Mouse (Mus musculus) stomach, embryonic 14.5 days (tissue): Measurements from ENCODE around the gene Palmd. TPM values are rescaled to one million over a fixed set of nuclear protein-coding genes. Genes with fewer than 3 reads are reported as not detected.

Experiments used
- ATAC-seq: fragments of 200-750 bp; cut with Nextera tagmentation; 2 replicates; pipeline ENCODE4 v1.8.0; 2017; ENCODE audit warnings: low read depth, moderate TSS enrichment; ENCODE audit not compliant: insufficient number of reproducible peaks, insufficient read depth, low FRiP score
- H3K27ac ChIP-seq: fragments of 300-500 bp; sonication (generic); 2 replicates; pipeline ENCODE4 v1.5.1; 2014; ENCODE audit warnings: mild to moderate bottlenecking, low read length, moderate library complexity, mixed read lengths
- H3K27me3 ChIP-seq: fragments of 300-500 bp; sonication (generic); 2 replicates; pipeline ENCODE4 v1.6.1; 2014; ENCODE audit warnings: low read length, control low read depth, mixed read lengths; ENCODE audit not compliant: control insufficient read depth, insufficient read depth
- H3K36me3 ChIP-seq: fragments of 300-500 bp; sonication (generic); 2 replicates; pipeline ENCODE4 v1.6.1; 2014; ENCODE audit warnings: mild to moderate bottlenecking, control low read depth, low read length, moderate library complexity, mixed read lengths; ENCODE audit not compliant: control insufficient read depth, insufficient read depth
- H3K4me1 ChIP-seq: fragments of 300-500 bp; sonication (generic); 2 replicates; pipeline ENCODE4 v1.6.1; 2014; ENCODE audit warnings: low read length, control low read depth, mixed read lengths; ENCODE audit not compliant: control insufficient read depth, insufficient read depth
- H3K4me2 ChIP-seq: fragments of 300-500 bp; sonication (generic); replicated peaks from 2 replicates; pipeline ENCODE4 v1.6.1; 2014; ENCODE audit warnings: low read depth, low read length, control low read depth
- H3K4me3 ChIP-seq: fragments of 300-500 bp; sonication (generic); 2 replicates; pipeline ENCODE4 v1.5.1; 2014; ENCODE audit warnings: low read depth, low read length, control low read depth
- H3K9ac ChIP-seq: fragments of 300-500 bp; sonication (generic); replicated peaks from 2 replicates; pipeline ENCODE4 v1.6.1; 2014; ENCODE audit warnings: low read depth, mild to moderate bottlenecking, control low read depth, low read length, moderate library complexity, mixed read lengths
- H3K9me3 ChIP-seq: fragments of 300-500 bp; sonication (generic); 2 replicates; pipeline ENCODE4 v1.6.1; 2016; ENCODE audit warnings: low read depth, low read length, control low read depth; ENCODE audit not compliant: control insufficient read depth
- WGBS: fragments of 180-500 bp; shearing (Covaris S2); extraction: QIAGEN DNeasy Blood & Tissue Kit; methylation state at CpG from one replicate; pipeline ENCODE4 v1.1.7; 2014; 5-methylcytosine and 5-hydroxymethylcytosine counted together
- polyA plus RNA-seq: library from polyadenylated mRNA; unstranded; fragments of >200 nt; fragmentation: Nextera tagmentation; extraction: Ambion mirVana; gene quantifications from 2 replicates; pipeline ENCODE4 v1.2.1, GENCODE M21; 2014

The Palmd gene
- polyA plus RNA-seq, 1 experiment from 2014 or later: 5.7 TPM

DNA sequence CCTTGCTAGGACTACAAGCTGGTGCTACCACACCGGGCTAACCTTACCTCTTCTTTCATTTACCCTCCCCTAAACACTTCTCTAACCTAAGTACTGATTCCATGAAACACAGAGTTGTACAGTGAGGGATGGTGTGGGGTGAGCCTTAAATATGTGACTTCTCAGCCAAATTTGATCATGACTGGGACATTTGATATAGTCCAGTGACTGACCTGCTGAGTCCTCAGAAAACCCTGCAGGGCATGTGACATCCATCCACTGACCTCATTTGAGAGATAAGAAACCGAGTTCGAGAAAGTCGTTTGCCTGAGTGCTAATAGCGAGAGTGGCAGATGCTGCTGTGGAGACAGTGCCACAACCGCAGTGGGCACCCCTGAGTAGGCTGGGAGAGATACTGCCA is 54.4 kb downstream of the Palmd start:
- no peak overlapping the region for H3K4me3 ChIP-seq
- H3K9me3 ChIP-seq: no peaks in the 10 kb centered on the region
- H3K27me3 ChIP-seq: no peaks in the 10 kb centered on the region
- WGBS: 90% methylated on average over 6 of the region's 6 CpGs
- H3K36me3 ChIP-seq: no peaks in the 10 kb centered on the region
- H3K27ac ChIP-seq: no peak overlapping the region
- H3K4me1 ChIP-seq: no peaks in the 10 kb centered on the region
- H3K4me2 ChIP-seq: no peak overlapping the region
- H3K9ac ChIP-seq: no peak overlapping the region
- no peak for ATAC-seq

DNA sequence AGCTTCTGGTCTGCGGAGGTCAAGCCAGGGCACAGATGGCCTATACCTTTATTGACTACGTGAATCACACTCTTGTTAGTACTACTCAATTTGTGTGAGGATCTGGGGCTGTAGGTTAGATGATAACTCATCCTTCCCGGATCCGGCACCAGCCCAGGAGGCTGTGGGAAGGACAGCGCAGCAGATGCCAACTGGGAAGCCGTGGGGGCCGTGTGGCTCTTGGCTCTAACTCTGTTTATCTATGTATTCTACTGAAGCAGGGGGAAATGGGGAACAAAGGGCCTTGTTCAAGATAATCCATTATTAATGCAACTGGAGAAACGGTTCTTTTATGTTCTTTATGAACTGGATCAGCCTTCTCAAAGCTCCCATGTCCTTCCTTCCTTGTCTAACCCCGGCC is 62.2 kb downstream of the Palmd start:
- Histone ChIP-seq H3K4me3 (no peak overlapping the region), H3K9ac (no peak overlapping the region), H3K9me3 (no peaks in the 10 kb centered on the region), H3K4me1 (no peaks in the 10 kb centered on the region), H3K27ac (no peak overlapping the region), H3K27me3 (no peaks in the 10 kb centered on the region), H3K36me3 (no peaks in the 10 kb centered on the region), H3K4me2 (no peak overlapping the region)
- ATAC-seq: no peak
- WGBS: 76% methylated on average over 9 of the region's 9 CpGs

DNA sequence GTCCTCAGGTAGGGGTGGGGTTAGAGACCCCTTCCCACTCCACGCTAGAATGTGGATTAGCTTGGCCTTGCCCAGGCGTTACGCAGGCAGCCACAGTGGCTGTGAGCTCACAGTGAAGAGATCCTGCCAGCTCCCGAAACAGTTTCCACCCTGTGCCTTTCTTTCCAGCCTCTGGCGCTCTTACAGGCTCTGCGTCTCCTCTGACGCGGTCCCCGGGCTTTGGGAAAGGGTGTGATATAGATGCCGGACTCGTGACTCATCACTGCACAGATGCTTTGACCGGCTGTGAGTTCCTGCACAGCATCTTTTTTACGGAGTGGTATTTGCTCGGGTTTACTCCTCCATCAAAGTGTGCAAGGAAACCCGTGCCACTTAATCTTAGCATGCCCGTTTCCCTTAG is 62.9 kb downstream of the Palmd start:
- WGBS: 88% methylated on average over 16 of the region's 16 CpGs
- ATAC-seq: no peak; the same call in 1 of the 2 replicates
- H3K27ac ChIP-seq: no peak overlapping the region
- no peaks in the 10 kb centered on the region for H3K36me3 ChIP-seq
- H3K4me3 ChIP-seq: no peak overlapping the region
- H3K9ac ChIP-seq: no peak overlapping the region
- H3K27me3 ChIP-seq: no peaks in the 10 kb centered on the region
- no peaks in the 10 kb centered on the region for H3K4me1 ChIP-seq
- H3K9me3 ChIP-seq: no peaks in the 10 kb centered on the region
- no peak overlapping the region for H3K4me2 ChIP-seq

DNA sequence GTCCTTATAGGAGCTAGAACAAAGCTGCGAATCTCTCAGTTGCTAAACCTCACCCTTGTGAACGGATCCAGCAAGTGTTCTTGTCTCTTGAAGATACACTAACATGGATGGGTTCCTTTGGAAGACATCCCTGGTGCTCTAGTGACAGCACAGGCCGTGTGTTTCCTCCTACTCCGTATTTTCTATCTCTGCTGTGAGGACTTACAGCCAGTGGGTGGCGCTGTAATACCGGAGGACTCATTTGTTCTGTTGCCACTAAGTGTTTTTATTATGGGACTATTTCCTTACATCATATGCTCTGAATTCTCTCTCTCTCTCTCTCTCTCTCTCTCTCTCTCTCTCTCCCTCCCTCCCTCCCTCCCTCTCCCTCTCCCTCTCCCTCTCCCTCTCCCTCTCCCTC is 64.6 kb downstream of the Palmd start:
- no peaks in the 10 kb centered on the region for H3K4me1 ChIP-seq
- WGBS: 21% methylated on average over 6 of the region's 6 CpGs
- no peak overlapping the region for H3K9ac ChIP-seq
- H3K27ac ChIP-seq: no peak overlapping the region
- H3K4me2 ChIP-seq: no peak overlapping the region
- no peak; the same call in 1 of the 2 replicates for ATAC-seq
- no peaks in the 10 kb centered on the region for H3K36me3 ChIP-seq
- H3K27me3 ChIP-seq: no peaks in the 10 kb centered on the region
- H3K4me3 ChIP-seq: no peak overlapping the region
- H3K9me3 ChIP-seq: no peaks in the 10 kb centered on the region

DNA sequence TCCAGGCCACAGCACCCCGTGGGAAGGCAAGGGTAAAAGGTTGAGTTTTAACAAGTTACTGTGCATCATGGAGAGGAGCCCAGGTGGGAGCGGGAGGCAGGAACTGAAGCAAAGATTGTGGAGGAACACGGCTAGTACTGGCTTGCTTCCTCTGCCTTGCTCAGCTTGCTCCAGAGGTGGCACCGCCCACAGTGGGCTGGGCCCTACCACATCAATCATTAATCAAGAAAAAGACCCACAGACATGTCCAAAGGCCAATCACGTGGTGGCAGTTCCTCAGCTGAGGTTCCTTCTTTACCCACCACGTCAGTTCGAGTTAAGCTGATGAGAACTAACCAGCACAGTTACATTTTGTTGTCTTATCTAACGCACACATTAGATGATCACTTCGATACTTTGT is 75.9 kb downstream of the Palmd start:
- Histone ChIP-seq H3K27ac (no peak overlapping the region), H3K9me3 (no peaks in the 10 kb centered on the region), H3K27me3 (no peaks in the 10 kb centered on the region), H3K4me2 (no peak overlapping the region), H3K36me3 (no peaks in the 10 kb centered on the region), H3K4me3 (no peak overlapping the region), H3K4me1 (no peaks in the 10 kb centered on the region), H3K9ac (no peak overlapping the region)
- 73% methylated on average over 9 of the region's 9 CpGs for WGBS
- no peak for ATAC-seq

DNA sequence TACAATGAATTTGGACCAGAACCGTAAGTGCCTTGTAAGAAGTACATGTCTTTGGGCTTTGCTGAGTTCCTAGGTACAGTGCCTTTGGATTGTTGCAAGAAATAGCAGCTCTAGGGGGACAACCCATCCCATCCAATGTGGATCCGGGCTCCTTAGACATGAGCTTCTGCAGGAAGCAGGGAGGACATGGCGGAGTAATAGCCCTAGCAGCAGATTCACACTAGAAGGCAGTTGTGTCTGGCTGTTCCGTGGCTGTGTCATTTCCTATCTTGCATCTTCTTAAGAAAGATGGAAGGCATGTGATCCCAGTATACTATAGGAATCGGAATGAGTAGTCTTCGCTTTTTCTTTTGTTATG is 76.6 kb downstream of the Palmd start:
- H3K4me2 ChIP-seq: no peak overlapping the region
- no peak overlapping the region for H3K27ac ChIP-seq
- no peaks in the 10 kb centered on the region for H3K36me3 ChIP-seq
- H3K4me3 ChIP-seq: no peak overlapping the region
- 89% methylated on average over 6 of the region's 6 CpGs for WGBS
- no peak overlapping the region for H3K9ac ChIP-seq
- H3K4me1 ChIP-seq: no peaks in the 10 kb centered on the region
- no peaks in the 10 kb centered on the region for H3K27me3 ChIP-seq
- no peaks in the 10 kb centered on the region for H3K9me3 ChIP-seq
- ATAC-seq: no peak

DNA sequence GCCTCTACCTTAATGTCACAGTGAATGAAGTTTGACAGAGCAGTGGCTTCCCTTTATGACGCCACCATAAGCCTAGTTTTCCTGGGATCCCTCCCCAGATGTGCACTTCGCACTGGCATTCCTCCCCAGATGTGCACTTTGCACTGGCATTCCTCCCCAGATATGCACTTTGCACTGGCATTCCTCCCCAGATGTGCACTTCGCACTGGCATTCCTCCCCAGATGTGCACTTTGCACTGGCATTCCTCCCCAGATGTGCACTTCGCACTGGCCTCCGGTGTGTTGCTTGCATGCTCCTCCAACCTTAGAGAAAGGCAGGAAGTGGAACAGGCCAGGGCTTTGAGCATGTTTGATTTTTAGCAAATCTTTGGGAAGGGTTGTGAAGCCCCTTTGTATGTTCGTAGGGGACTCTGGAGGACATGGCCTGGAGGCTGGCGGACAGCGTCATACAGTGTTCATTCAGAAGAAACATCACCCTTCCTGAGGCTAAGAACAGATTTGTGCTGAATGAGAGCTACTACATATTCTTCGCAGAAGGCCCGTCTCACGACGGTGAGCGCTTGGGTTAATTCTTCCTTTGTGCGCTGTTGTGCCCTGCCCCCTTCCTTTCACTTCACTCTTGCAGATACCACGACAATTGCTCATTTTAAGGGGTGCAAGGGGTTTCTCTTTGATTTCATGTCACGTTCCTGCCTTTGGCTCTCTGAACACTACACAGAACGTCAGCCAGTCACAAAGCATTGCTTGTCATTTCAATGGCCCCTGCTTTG is 77.2 kb downstream of the Palmd start:
- Histone ChIP-seq H3K36me3 (no peaks in the 10 kb centered on the region), H3K4me2 (no peak overlapping the region), H3K9ac (no peak overlapping the region), H3K27me3 (no peaks in the 10 kb centered on the region), H3K27ac (no peak overlapping the region), H3K4me3 (no peak overlapping the region), H3K9me3 (no peaks in the 10 kb centered on the region), H3K4me1 (no peaks in the 10 kb centered on the region)
- no peak for ATAC-seq
- 82% methylated on average over 17 of the region's 17 CpGs for WGBS

DNA sequence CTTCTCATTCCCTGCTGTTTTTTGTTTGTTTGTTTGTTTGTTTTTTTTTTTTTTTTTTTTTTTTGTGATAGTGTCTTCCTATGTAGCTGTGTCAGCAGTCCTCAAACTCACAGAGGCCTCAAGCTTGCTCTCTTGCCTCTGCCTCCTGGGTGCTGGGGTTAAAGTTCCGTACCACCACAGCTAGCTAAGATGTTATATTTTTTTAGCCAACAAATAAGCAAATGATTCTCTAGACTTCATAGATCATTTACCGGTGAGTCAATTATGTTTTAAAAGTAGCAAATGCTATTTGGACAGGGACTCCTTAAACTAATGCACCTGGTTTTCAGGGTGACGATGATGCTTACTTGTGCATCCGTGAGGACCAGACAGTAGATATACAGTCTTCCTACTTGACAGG is 78.2 kb downstream of the Palmd start:
- 94% methylated on average over 4 of the region's 4 CpGs for WGBS
- H3K36me3 ChIP-seq: no peaks in the 10 kb centered on the region
- no peak for ATAC-seq
- H3K4me3 ChIP-seq: no peak overlapping the region
- H3K4me2 ChIP-seq: no peak overlapping the region
- H3K4me1 ChIP-seq: no peaks in the 10 kb centered on the region
- no peak overlapping the region for H3K27ac ChIP-seq
- H3K9me3 ChIP-seq: no peaks in the 10 kb centered on the region
- no peaks in the 10 kb centered on the region for H3K27me3 ChIP-seq
- H3K9ac ChIP-seq: no peak overlapping the region

DNA sequence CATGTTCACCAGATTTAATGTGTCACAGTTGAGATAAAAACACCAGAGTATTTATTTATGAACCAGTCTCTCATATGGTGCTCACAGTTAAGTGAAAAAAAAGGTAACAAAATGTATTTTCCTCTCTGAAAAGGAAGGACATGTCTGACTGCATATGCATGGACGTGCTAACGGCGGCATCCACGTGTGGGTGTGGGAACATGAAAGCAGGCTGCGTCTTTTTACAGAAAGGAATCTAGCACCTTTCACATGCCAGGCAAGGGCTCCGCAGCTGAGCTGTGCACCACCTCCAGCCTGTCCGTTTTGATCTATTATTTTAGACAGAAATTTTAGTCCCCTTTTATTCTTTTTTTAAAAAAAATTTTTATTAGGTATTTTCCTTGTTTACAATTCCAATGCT is 79.4 kb downstream of the Palmd start:
- Histone ChIP-seq H3K4me3 (no peak overlapping the region), H3K27ac (no peak overlapping the region)
- ATAC-seq: no peak

More for the DNA sequence above, 79.4 kb downstream of the Palmd start:
- H3K4me2 ChIP-seq: no peak overlapping the region
- no peaks in the 10 kb centered on the region for H3K36me3 ChIP-seq
- no peaks in the 10 kb centered on the region for H3K9me3 ChIP-seq
- H3K4me1 ChIP-seq: no peaks in the 10 kb centered on the region
- no peak overlapping the region for H3K9ac ChIP-seq
- 91% methylated on average over 7 of the region's 7 CpGs for WGBS
- H3K27me3 ChIP-seq: no peaks in the 10 kb centered on the region
